Mouse (Mus musculus) ovary, adult 18-20 months (tissue): ENCODE measurements around the gene Cdc42ep1.
A peak's percentile ranks its signal among the peaks of the same experiment; 100 is the strongest.

Experiments used
- DNase-seq: peaks from one replicate; pipeline ENCODE4 v3.0.0; 2022; ENCODE audit warnings: low spot score, mixed read lengths

Gene Cdc42ep1

DNA sequence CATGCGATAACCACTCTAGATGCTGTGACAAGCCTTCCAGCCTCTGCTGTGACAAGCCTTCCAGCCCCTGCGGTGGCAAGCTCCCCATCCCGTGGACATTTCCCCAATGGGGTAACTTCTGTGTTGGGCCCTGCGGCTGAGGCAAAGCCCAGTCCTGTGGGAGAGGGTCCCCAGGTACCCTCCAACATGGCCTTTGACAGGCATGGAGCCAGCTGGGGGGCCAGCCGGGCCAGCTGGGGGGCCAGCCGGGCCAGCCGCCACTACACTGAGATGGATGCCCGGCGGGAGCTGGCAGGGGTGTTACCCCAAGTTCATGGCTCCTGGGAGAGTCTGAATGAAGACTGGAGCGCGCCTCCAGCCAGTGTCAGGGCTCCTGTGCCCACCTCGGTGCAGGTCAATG lies 7.1 kb downstream of the Cdc42ep1 start:
- no peak for DNase-seq

DNA sequence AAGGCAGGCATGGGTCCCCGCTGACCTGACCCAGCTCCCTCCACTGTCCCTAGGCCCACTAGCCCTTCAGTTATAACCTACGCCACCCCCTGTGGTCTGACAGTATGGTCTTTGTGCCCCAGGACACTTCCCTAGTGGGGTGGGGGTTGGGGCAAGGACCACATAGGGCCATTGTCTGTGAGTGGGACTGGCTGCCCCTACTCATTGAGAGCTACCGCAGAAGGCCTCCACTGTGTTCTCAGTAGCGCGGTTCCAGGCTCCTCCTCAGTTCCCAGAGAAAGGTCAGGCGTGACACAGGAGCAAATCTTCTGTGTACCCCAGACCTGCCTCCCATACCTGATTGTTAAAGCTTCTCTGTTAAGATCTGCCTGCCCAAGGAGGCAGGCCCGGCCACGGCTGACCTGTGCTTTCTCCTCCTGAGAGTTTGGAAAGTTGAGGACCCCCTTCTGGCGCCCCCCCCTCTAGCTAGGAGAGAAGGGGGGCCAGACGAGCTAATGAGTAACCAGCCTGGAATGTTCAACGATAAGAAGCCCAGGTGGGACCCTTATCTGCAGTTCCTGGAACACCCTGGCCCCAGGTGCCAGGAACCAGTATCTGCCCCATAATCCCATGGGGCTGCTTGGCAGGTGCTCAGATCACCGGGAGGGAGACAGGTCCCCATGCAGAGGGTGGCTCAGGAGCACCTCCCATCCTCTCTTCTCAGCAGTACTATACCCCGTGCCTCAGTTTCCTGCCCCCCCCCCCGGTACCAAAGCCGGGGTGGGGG lies 7.8 kb downstream of the Cdc42ep1 start:
- no peak for DNase-seq

DNA sequence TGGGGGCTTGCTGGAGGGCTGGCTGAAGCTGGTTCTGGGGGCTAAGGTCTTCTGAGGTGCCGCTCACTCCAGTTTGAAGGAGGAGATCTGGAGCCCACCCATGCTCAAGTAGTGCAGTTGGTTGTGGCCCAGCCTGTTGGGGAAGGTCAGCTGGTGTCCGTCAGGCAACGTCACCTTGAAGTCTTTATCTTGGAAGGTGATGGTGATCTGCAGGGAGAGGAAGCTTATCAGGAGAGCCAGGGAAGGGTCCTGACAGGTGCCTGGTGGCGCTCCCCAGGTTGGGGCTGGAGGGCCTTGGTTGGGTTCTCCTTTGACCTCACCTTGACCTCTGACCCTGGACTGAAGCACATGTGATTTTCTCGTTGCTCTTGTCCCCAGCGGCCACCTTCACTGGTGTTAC lies 8.5 kb downstream of the Cdc42ep1 start:
- no peak for DNase-seq

DNA sequence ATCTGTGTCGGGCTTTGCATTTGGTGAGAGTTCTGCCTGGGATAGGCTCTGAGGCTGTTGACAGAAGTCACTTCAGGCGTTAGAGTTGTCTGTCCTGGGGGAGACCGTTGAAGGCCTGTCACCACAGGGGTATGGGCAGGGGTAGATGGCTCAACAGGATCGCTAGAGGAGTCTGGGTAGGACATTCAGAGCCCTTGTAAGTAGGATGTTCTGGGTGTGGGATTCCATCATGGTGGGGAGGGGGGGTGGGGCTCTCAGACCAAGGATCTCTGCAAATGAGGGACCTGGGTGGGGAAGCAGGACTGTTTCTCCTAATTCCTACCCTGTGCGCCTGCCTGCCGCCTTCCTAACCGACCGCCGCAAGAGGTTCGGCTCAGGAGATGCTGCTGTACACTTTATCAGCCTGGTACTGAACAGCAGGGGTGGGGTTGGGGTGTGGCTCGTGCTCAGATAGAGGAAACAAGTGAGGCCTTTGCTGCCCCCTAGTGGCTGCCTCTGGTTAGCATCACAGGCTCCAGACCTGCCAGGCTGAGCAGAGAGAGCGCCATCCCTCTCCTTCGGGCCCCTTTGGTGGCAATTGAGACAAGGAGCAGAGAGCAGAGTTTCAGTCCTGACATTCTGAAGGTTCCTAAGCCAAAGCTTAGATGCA lies 9.2 kb downstream of the Cdc42ep1 start:
- DNase-seq = peak; percentile 79

DNA sequence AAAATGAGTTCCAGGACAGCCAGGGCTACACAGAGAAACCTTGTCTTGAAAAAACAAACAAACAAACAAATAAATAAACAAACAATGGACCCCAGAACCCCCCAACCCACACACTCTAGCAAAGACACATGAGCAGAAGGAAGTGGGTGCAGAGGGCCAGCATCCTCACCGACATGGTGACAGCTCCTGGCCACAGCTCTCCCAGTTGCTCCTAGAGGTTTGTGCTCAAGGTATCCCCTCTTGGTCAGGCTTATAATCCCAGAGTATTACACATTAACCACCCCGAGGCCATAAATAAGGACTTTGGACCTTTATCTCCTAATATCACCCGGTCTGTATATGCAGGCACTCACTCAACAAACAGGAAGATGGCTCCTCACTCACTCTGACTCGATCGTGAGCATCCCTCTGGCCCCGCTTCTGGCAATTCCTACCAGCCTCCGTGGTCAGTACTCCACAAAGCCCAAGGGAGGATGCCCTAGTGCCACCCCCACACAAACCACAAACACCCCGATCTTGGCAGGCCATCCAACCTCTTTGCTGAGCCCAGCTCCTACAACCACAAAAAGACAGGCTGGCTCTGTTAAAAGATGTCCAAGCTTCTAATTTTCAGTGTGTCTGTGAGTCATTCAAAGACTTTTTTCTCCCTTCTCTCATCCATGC lies 13.0 kb downstream of the Cdc42ep1 start, which contains the start of gene Lgals2:
Lgals2 (minus strand) TSS at position 227 of the 663 bp plus-strand sequence.
- no peak for DNase-seq

DNA sequence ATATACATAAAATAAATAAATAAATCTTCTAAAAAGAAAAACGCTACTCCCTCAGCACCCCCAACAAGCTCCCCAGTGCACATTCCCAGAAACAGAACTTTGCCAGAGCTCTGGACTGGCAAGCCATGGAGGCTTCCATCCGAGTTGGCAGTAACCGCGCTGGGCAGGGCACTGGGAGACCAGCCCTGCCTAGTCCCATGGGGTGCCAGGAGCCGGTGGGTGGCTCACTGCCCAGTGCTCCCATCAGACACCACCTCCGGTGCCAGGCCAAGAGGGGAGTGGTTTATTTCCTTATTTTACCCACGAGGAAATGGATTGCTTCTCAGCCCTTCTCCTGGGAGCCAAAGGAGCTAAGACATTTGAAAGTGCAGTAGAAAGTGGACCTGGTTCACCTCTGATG lies 14.6 kb downstream of the Cdc42ep1 start:
- DNase-seq = no peak

DNA sequence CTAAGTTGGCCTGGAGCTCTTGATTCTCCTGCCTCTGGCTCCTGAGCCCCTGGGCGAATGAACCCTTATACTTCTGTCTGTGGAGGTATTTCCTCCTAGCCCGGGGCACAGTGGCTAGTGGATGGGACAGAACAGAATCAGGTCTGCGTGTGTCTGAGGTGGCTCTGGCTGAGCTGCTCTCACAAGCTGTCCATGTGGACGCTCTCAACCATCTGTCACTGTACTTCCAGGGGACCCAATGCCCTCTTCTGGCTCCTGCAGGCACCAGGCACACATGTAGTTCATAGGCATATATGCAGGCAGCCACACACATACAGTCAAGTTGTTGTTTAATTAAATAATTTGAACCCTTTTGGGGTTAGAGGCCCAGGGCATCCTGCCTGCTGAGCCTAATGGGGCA lies 16.9 kb downstream of the Cdc42ep1 start:
- DNase-seq = no peak

DNA sequence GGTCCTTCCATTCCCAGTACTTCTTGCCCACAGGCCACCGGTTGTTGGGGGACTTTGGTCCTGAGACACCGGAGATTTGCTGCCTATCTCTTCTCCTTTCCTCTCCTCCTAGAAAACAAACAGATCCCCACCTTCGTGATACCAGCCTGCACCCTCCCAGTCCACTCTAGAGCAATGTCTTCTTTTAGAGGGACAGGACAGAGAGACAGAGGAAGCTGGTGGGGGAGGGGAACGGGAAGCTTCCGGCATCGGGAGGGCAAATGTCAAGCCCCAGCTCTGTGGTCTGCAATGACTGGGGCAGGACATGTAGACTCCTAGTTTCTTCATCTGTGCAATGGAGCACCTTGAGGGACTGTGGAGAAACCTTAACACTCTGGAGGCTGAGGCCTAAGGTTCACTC lies 17.3 kb downstream of the Cdc42ep1 start:
- no peak for DNase-seq

DNA sequence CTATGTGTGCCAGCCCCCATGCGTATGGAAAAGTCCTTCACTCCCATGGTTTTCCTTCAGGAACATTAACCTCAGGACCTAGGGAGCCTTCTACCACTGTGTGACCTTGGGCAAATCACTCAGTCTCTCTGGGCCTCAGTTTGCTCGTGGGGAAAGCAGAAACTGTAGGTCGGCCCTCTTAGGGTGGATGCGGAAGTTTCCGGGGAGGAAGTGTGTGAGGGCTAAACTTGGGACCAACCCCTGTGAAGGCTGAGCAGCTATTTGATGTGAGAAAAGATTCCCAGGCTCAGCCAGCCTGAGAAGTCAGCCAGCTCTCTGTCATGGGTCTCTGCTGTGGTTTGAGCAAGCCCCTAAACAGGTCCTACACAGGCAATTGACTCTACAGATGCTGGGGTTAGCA lies 19.9 kb downstream of the Cdc42ep1 start:
- no peak for DNase-seq

DNA sequence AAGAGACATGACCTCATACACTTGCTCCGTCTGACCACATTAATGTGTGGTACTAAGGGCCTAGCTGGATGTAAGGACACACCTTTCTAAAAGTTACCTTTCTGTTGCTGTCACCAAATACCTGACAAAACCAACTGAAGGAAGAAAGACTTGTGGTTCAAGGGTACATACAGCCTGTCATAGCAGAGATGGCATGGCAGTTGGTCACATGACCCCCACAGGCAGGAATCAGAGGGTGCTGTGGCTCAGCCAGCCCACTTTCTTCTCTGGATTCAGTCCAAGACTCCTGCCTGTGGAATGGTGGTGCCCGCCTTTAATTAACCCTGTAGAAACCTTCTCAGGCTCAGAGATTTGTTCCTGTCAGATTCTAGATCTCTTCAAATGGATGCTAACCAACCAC lies 20.7 kb downstream of the Cdc42ep1 start:
- DNase-seq = no peak

DNA sequence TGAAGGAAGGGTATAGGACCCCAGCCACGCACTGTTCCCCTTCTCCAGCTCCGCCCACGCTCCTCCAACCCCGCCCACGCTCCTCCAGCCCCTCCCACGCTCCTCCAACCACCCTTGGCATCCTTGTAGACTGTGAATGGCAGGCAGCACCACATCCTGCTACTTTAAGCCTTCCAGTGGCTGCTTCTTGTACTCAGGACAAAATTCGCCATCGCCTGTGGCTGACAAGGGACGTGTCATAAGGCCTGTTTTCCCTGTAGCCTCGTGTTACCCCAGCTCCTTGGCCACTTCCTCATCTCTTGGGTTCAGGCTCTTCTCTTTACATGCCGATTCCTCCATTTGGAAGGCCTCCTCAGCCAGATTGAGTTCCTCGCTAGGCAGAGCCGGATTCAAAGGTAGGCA lies 21.4 kb downstream of the Cdc42ep1 start:
- no peak for DNase-seq

DNA sequence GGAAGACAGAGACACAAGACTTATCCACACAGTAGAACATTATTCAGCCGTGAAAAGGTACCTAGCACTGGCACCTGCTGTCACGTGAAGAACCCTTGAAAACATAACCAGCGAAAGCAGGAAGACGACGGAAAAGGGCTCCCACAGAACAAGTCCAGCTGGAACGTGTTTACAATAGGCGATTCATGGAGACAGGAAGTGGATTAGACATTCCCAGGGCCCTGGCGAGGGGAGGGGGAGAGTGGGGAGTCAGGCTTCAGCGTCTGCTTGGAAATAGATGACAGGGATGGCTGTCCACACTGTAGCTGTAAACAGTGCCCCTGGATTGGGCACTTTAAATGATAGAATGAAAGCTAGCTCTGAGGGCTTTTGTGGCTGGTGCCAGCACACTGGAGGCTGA lies 26.0 kb downstream of the Cdc42ep1 start:
- no peak for DNase-seq

DNA sequence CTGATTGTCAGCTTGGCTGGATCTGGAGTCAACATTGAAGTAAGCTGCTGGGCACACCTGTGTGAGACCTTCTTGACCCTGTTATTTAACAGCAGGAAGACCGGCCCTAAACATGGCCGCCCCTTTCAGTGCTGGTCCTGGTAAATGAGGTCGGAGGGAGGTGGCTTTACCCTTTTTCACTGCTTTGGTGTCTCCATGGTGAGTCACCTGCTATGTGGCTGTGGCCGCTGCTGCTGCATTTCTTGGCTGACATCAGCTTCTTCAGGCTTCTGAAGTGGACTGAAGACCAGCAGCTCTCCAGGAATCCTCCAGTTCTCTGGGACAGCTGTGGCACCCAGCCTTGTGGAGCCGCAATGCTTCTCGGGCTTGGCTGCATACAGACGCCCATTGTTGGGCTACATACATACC lies 26.4 kb downstream of the Cdc42ep1 start:
- no peak for DNase-seq

DNA sequence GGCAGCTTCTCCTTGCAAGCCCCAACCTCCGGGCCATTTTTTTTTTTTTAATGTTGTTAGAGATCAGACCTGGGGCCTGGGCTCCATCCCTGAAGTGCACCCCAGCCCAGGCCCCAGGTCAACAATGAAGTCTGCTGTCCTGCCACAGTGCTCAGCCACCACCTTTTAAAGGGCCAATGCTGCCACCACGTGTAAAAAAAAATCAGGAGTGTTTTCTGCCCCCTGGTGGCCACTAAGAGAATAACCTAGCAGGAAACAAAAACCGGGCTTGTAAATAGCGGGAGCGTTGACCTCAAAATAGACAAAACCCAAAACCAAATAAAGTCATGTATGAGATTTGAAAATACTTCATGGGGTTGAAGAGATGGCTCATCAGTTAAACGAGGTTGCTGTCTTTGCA lies 27.4 kb downstream of the Cdc42ep1 start:
- no peak for DNase-seq

DNA sequence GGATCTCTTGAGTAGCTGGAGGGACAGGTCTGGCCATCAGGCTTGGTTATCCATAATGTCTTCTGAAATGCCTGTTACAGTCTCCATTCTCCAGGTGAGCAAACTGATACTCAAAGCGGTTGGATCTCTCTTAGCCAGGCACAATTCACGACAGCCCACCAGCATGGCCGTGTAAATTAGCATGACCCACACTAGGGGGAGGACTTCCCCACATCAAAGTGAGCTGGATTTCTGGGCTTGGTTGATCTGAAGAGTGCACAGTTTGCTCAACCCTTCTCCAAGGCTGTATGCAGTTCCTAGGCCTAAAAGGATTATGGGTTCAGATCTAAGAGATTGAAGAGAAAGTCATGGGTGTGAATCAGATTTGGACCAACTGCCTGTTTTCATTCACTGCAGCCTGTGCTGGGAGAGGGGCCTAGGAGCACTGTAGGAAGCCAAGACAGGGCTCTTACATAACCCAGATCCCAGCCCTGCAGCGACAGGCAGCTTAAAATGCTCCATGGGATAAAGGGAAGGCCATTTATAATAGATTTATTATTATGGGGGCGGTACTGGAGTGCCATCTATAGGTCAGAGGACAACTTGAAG lies 29.7 kb downstream of the Cdc42ep1 start:
- DNase-seq = no peak

DNA sequence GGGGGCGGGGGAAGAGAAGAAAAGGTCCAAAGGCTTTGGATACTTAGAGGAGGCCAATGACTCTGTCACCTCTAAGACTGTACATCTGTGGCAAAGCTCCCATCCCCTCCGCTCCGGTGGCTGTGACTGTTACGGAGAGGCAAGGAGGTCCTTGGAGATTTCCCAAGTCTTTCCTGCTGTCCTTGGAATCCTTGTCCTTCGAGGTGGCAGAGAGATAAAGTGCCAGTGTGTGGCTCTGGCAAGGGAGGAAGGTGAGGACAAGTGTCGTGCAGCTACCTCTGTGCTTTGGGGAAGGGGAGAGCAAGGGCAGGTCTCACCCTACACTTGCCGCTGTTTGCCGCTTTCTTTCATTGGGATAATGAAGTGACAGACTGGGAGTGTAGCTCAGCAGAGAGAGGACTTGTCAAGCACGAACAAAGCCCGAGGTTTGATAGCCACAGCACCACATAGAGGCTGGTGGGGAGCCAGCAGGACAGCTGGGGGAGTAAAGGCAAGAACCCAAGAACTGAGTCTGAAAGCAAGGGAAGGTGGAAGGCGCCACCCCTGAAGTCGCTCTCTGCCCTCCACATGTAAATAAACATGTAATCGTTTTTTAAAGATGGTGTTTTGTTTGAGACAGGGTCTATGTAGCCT lies 31.5 kb downstream of the Cdc42ep1 start:
- DNase-seq = no peak

DNA sequence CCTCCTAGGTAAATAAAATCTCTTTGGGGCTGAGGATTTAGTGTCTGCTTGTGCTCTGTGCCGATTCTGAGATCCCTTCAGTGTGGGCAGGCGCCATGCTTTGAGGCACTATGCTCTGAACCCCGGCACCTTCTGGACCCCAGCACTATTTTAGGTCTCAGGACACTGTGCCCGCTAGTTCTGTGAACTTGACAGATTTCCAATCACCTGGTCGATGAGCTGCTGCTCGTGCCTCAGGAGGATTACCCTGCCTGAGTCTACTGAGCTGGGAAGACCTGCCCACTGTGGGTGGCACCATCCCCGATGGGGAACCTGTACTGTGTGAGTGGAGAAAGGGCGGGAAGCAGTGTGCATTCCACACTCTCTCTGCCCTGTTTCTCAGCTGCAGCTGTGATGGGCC lies 32.6 kb downstream of the Cdc42ep1 start:
- DNase-seq = no peak

DNA sequence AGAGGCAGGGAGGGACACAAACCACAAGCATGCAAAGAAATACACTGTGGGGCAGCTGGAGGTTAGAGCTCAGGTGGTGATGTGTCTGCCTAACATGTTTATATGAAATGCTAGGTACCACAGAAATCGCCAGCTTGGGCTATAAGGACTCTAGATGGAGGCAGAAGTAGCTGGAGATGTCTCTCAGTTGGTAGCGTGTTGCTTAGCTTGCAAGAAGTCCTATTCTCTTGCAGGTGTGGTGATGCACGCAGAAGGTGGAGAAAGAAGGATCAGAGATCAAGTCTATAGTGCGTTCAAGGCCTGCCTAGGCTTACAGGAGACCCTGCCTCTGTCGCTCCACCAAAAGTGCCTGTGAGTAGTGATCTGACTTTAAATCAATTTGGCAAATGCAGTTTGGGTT lies 33.1 kb downstream of the Cdc42ep1 start:
- DNase-seq = no peak

DNA sequence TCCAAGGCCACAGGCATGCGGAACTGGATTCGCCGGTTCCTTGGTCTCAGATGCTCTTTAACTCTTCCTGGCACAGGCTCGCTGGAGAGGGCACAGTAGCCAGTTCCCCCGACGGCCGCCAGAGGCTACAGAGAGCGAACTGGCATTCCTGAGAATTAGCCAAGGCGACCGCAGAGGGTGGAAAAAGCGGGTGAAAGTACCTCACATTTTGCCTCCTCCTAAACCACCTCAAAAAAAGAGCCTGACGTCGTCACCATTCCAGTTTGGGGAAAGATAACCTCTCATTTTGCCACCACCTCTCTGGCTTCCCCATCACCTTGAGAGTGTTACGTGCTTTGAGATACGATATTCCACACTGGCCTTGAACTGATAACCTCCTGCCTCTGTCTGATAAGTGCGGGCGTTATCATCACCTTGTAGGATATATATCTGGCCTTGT lies 33.9 kb downstream of the Cdc42ep1 start:
- peak; percentile 75 for DNase-seq

DNA sequence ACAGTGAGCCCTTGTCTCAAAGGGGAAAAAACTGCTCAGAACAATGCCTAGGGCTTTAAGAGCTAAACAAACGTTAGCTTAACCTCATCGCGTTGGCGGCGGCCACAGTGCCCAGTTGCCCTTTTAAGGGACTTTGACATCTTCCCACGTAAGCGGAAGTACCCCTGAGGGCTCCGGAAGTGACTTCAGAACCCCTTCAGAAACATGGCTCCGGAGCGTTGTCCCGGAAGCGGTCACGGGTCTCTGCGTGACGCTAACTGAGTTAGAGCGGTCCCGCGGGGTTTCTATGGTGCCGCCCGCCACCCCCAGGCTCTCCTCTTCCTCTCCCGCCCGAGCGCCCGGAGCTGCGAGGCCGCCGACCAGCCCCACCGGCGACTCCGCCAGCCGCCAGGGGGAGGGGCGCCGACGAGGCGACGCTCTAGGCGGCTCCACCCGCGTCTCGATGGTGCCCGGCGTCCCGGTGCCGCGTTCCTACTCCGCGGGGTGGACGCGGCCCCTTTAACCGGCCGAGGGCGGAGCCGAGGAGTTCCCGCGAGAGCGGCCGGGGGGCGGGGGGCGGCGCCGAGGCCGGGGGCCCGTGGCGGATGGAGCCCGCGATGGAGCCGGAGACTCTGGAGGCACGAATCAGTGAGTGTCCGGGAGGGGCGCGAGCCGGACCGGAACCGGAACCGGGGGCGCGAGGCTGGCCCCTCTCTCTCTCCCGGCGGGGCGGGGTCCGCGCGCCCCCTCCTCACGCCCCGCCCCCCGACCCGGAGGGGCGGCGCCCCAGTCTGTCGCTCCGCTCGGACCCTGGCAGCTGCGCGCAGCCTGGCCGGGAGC lies 34.8 kb downstream of the Cdc42ep1 start, which contains the start of gene Gga1:
Gga1 (plus strand) TSS at position 200 of the 819 bp plus-strand sequence.
- DNase-seq = peak; percentile 87

DNA sequence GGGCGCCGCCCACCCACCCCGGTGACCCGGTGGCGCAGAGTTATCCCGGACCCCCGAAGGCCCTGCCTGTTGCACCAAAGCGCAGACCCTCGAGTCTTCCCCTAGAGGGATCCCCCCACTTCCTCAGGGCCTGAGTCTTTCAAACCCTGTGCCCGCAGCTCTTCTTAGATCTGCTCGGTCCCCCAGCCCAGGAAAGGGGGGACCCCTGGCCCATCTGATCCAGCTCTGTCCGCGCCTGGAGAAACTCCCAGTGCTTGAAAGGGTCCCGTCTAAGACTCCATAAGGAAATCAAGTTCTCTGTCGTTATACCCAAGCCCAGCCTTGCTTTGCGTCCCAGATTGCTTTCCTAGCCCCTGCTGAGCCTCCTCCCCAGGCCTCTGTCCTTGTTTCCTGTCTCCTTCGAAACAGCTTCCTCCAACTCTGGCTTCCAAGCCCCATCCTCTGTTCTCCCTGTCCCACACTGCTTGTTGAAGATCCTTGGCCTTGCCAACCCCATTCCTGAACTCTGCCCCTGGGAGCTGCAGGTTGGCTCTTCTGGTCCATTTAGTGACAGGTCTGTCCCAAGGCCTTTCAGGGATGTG lies 35.5 kb downstream of the Cdc42ep1 start:
- no peak for DNase-seq
